Mouse (Mus musculus): ENCODE measurements around the gene Nup153. TPM values are rescaled to one million over a fixed set of nuclear protein-coding genes. Genes with fewer than 3 reads are reported as not detected.
A peak's percentile ranks its signal among the peaks of the same experiment; 100 is the strongest.

The Nup153 gene
- polyA plus RNA-seq, 1 experiment: 75.1 TPM

DNA sequence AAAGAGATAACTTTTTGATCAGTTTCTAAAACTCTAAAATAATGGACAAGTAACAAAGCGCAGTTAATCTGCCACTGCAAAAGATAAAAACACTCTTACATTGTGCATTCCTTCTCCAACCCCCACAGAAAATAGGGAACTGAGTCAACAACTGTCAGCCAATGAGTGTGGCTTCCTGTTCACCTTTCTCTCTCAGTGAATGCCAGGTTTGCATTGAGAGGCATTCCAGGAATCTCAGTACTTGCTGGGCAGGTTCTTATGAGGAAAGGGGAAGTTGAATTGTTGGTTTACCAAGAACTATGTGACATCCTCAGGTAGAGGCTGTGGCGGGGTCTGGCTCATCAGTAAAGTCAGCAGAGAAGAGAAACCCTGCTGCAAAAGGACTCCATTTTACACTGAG is 31.0 kb downstream of the Nup153 start:
- DNase-seq (ENCODE audit: low read depth): no peak
- TF ChIP-seq POLR2A (IDR thresholded peaks at IDR 0.05; ENCODE audit: borderline replicate concordance, extremely low read depth, insufficient read depth, insufficient read length, poor library complexity, severe bottlenecking) (no peak), CTCF (IDR thresholded peaks at IDR 0.05; ENCODE audit: borderline replicate concordance, extremely low read depth, insufficient read depth, insufficient read length) (no peak)

DNA sequence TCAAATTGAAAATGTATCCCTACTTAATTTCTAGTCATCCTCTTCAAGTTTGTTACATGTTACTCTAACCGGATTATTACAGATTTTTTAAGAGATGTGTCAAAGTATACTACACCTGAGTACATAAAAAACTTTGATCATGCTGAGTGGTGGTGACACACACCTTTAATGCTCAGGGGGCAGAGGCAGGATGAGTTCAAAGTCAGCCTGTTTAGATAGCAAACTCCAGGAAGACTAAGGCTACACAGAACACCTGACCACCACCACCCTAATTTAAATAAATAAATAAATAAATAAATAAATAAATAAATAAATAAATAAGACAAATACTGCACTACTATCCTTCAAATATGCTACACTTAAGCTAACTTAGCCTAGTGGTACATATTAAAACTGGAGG is 31.8 kb downstream of the Nup153 start:
- no peak for TF ChIP-seq CTCF (IDR thresholded peaks at IDR 0.05; ENCODE audit: borderline replicate concordance, extremely low read depth, insufficient read depth, insufficient read length)
- TF ChIP-seq POLR2A (IDR thresholded peaks at IDR 0.05; ENCODE audit: borderline replicate concordance, extremely low read depth, insufficient read depth, insufficient read length, poor library complexity, severe bottlenecking): no peak
- DNase-seq (ENCODE audit: low read depth): no peak

DNA sequence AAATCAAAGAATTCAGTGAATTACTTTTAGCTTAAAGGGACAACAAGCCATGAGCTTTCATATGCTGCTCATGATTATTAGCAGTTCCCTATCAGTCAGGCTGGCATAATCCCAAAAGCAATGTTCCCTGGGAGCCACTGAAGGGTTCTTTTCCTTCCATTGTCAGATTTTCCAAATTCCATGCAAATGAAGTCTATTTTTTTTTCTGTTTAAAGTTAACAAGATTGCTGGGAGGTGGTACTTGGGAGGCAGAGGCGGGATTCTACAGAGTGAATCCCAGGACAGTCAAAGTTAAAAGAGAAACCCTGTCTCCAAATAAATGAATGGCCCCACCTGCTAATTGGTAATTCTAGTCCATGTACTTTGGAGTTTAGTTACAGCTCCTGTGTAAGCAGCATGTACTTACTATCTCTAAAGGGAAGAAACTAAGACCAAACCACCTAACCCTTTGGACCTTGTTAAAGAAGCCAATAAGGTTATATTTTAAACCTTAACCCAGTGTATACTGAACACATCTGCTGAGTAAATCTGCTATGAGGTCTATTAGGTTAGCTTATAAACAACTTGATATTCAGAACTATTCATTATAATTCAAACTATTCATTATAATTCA is 32.3 kb downstream of the Nup153 start:
- TF ChIP-seq POLR2A (IDR thresholded peaks at IDR 0.05; ENCODE audit: borderline replicate concordance, extremely low read depth, insufficient read depth, insufficient read length, poor library complexity, severe bottlenecking) (no peak), CTCF (IDR thresholded peaks at IDR 0.05; ENCODE audit: borderline replicate concordance, extremely low read depth, insufficient read depth, insufficient read length) (no peak)
- peak; percentile 28 for DNase-seq (ENCODE audit: low read depth)

DNA sequence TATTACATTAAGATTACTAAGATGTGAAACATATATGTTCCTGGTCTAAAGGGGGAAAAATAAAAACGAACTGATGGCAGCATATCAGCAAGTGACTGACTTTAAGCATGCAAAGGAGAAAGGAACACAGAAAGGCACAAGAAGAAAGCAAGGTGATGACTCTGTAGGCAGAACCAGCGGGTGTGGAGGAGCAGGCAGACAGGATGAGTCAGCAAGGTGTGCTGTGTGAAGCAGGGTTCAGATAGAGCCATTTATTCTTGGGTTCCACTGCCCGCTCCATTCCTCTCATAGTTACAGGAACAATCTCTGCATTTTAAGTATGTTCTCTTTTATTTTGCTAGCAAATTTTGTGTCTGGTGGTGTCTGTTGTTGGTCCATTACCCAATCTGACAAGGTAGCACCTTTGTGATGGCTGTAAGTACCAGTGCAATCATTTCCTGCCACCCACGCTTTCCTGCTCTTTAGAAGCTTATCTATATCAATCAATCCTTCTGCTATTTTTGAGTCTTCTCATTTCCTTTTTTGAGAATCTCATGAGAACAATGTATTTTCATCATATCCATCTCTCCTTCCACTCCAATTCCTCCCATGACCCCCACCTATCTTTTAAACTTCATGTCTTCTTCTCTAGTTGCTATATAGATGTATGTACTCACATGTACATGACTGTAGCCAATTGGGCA is 37.0 kb downstream of the Nup153 start:
- TF ChIP-seq POLR2A (IDR thresholded peaks at IDR 0.05; ENCODE audit: borderline replicate concordance, extremely low read depth, insufficient read depth, insufficient read length, poor library complexity, severe bottlenecking) (no peak), CTCF (IDR thresholded peaks at IDR 0.05; ENCODE audit: borderline replicate concordance, extremely low read depth, insufficient read depth, insufficient read length) (no peak)
- no peak for DNase-seq (ENCODE audit: low read depth)

GRCm38 (mm10) chr13:46683370-46683769 is 44.4 kb downstream of the Nup153 start:
- TF ChIP-seq POLR2A (IDR thresholded peaks at IDR 0.05; ENCODE audit: borderline replicate concordance, extremely low read depth, insufficient read depth, insufficient read length, poor library complexity, severe bottlenecking) (no peak), CTCF (IDR thresholded peaks at IDR 0.05; ENCODE audit: borderline replicate concordance, extremely low read depth, insufficient read depth, insufficient read length) (no peak)

GRCm38 (mm10) chr13:46682921-46683320 is 44.8 kb downstream of the Nup153 start:
- no peak for TF ChIP-seq CTCF (IDR thresholded peaks at IDR 0.05; ENCODE audit: borderline replicate concordance, extremely low read depth, insufficient read depth, insufficient read length)
- TF ChIP-seq POLR2A (IDR thresholded peaks at IDR 0.05; ENCODE audit: borderline replicate concordance, extremely low read depth, insufficient read depth, insufficient read length, poor library complexity, severe bottlenecking): no peak
- DNase-seq (ENCODE audit: low read depth): peak; percentile 10

More at GRCm38 (mm10) chr13:46683370-46683769, 44.4 kb downstream of the Nup153 start:
- DNase-seq (ENCODE audit: low read depth): no peak

- no peak for DNase-seq (ENCODE audit: low read depth)
- TF ChIP-seq POLR2A (IDR thresholded peaks at IDR 0.05; ENCODE audit: borderline replicate concordance, extremely low read depth, insufficient read depth, insufficient read length, poor library complexity, severe bottlenecking) (no peak), CTCF (IDR thresholded peaks at IDR 0.05; ENCODE audit: borderline replicate concordance, extremely low read depth, insufficient read depth, insufficient read length) (no peak)
These were observed 50.0 kb downstream of the Nup153 start for GRCm38 (mm10) chr13:46677721-46678120.

GRCm38 (mm10) chr13:46674601-46675000 is 53.1 kb downstream of the Nup153 start:
- DNase-seq (ENCODE audit: low read depth): no peak

GRCm38 (mm10) chr13:46670514-46670913 is 57.2 kb downstream of the Nup153 start:
- no peak for TF ChIP-seq POLR2A (IDR thresholded peaks at IDR 0.05; ENCODE audit: borderline replicate concordance, extremely low read depth, insufficient read depth, insufficient read length, poor library complexity, severe bottlenecking)
- TF ChIP-seq CTCF (IDR thresholded peaks at IDR 0.05; ENCODE audit: borderline replicate concordance, extremely low read depth, insufficient read depth, insufficient read length): no peak
- DNase-seq (ENCODE audit: low read depth): no peak

More at GRCm38 (mm10) chr13:46674601-46675000, 53.1 kb downstream of the Nup153 start:
- TF ChIP-seq CTCF (IDR thresholded peaks at IDR 0.05; ENCODE audit: borderline replicate concordance, extremely low read depth, insufficient read depth, insufficient read length): no peak
- TF ChIP-seq POLR2A (IDR thresholded peaks at IDR 0.05; ENCODE audit: borderline replicate concordance, extremely low read depth, insufficient read depth, insufficient read length, poor library complexity, severe bottlenecking): no peak

DNA sequence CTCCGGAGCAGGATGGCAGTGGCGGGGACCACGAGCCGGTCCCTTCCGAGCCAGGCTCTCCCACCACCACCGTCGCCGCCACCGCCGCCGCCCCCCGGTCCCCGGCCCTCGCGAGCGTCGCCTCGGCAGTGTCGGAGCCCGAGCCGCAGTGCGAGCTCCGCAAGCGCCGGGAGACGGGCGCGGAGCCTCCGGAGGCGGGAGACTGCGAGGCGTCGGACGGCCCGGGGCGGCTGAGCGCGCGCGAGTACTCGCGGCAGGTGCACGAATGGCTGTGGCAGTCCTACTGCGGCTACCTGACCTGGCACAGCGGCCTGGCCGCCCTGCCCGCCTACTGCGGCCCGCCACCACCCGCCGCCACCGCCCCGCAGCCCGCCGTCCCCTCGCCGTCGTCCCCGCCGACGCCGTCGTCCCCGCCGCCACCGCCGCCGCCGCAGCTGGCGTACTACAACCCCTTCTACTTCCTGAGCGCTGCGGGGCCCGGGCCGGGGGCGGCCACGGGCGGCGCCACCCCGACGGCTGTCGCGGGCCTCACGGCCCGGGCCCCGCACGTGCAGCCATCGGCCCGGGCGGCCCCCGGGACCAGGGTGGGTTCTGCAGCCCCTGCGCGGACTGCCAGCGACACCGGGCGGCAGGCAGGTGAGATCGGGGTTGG is 58.0 kb downstream of the Nup153 start:
- peak; percentile 48 for DNase-seq (ENCODE audit: low read depth)
- TF ChIP-seq POLR2A (IDR thresholded peaks at IDR 0.05; ENCODE audit: borderline replicate concordance, extremely low read depth, insufficient read depth, insufficient read length, poor library complexity, severe bottlenecking): no peak
- TF ChIP-seq CTCF (IDR thresholded peaks at IDR 0.05; ENCODE audit: borderline replicate concordance, extremely low read depth, insufficient read depth, insufficient read length): peak; percentile 15; the same call in 1 of the 2 replicates

DNA sequence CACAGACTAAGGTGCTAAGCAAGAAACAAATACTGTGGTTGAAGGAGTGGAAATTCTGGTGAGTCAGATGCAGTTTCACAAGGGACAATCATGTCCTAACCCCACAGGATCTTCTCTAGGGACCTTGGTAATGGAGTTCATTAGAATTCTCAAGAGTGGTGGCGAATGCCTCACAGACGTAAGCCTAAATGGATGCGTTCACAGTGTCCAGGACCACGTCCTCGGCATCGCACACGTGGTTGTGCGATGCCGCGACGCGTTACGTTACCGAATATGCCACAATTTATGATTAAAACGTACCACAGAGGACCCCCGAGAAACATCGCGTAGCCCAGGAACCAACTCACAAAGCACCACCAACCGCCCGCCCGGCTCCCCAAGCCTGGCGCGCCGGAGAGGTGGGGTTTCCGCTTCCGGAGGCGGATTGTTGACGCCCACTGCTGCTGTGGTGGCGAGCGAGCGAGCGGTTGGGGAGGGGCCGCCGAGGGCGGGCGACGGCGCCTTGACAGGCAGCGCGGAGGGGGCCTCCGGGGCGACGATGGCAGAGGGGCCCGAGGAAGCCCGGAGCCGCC is 58.6 kb downstream of the Nup153 start, which contains the start of gene Fam8a1:
TSS of gene Fam8a1 (plus strand) at position 475 of the 572 bp plus-strand sequence.
- DNase-seq (ENCODE audit: low read depth): peak; percentile 97
- TF ChIP-seq CTCF (IDR thresholded peaks at IDR 0.05; ENCODE audit: borderline replicate concordance, extremely low read depth, insufficient read depth, insufficient read length): no peak
- TF ChIP-seq POLR2A (IDR thresholded peaks at IDR 0.05; ENCODE audit: borderline replicate concordance, extremely low read depth, insufficient read depth, insufficient read length, poor library complexity, severe bottlenecking): peak; percentile 81

Data from brain, embryonic 14.5 days (tissue).